Mouse (Mus musculus): ENCODE results near the gene Aifm3. TPM values are rescaled to one million over a fixed set of nuclear protein-coding genes. Genes with fewer than 3 reads are reported as not detected.

The Aifm3 gene
- 18.6 and 19.3 TPM in 2 replicates for polyA plus RNA-seq (2021; fragmentation: Nextera tagmentation)
- long read RNA-seq, experiment 1, transcript Aifm3-201 (21 exons, 2,688 nt), result major isoform, 6 of 38 reads
- long read RNA-seq, experiment 1, partial matches to known transcripts, result 15 of 38 reads
- long read RNA-seq, experiment 1, other reads (novel, unspliced or antisense), result 17 of 38 reads
- long read RNA-seq, experiment 2, transcript Aifm3-201 (21 exons, 2,688 nt), result major isoform, 33 of 151 reads
- long read RNA-seq, experiment 2, partial matches to known transcripts, result 53 of 151 reads
- long read RNA-seq, experiment 2, other reads (novel, unspliced or antisense), result 65 of 151 reads

DNA sequence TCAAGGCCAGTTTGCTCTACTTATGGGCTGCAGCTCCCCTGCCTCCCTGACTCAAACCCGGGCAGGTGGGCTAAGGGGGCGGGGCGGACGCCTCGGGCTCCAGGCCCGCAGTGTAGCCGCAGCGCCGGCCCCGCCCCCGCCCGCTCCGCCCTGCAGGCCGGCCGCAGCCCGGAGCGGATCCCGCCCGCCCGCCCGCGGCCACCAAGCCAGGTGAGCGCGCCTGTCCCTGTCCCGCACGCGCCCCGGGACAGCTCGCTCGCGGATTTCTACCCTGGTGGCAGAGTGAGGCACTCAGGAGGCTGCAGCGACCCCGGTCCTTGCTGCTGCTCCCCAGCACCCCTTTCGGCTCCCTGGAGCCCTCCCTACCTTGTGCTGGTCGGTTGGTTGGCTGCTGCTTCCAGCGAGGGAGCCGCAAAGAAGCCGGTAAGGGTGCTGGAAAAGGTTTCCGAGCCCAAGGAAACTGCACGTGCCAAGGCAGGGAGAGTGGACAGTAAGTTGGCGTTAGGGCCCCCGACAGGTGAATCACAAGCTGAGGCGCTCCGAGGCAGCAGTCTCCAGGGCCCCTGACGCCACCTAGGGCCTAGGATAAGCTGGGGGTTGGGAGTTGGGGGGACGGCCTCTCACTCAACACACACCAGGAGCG lies at the start of gene Aifm3:
Gene Aifm3 (plus strand): TSS at position 143 of the 643 bp plus-strand sequence.

DNA sequence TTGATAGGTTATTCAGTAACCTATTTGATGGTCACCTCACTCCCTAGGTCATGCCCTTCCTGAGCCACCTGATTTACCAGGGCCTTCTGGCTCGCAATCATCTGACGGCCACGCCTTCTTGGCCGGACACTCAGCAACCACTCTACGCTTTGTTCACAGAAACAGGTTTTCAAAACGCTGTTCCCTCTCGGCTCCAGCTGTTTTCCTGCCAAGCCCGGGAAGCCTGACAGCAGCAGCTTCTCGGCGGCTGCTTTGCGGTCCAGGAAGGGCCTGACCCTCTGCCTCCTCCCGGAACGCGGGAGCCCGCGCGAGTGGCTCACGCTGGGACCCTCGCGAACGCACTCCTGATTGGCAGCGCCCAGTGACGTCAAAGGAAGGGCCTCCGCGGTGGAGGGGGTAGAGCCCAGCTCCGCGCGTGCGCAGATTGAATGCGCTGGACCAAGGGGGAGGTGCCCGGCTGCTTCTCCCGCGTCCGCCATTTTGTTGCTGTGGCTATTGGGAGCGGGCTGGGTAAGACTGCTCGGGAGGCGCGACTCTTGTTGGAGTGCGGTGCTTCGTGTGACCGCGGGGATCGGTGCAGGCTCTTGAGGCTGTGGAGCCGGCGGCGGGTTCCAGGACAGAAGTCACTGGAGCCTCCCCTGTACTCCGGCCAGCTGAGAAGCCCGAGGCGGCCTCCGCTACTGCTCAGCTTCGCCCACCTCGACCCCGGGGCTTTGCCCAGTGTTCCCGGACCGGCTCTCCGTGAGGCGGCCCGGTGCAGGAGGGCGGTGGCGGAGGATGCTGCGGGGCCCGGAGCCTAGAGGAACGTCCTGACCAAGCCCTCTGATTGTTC lies 37.7 kb upstream of the Aifm3 start, which contains the start of gene Crkl:
Gene Crkl (plus strand): TSS at position 447 of the 832 bp plus-strand sequence.

DNA sequence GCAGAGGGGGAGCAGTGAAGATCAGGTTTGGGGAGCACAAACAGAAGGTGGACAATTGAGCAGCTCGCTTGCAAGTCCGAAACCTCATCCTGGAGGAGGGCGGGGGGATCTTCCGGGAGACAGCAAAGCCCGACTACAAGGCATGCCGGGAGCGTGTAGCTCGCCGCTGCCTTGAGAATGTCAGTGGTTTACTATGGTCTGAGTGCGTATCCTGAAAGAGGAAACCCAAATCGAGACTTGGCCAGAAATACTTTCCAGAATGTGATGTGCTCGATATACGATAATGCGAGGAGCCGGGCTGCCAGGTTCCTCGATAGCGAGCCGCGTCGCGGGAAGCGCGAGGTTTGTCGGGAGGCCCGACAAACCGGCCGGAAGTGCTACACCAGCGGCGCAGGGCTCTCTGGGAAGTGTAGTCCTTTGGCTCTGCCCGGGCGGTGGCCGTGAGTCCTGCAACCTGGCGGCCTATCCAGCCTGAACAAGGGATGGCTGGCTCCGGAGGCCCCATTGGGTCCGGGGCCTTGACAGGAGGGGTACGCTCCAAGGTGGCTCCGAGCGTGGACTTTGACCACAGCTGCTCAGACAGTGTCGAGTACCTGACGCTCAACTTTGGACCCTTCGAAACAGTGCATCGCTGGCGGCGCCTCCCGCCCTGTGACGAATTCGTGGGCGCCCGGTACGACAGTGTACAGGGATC lies 19.3 kb downstream of the Aifm3 start, which contains the start of gene Lztr1:
Gene Lztr1 (plus strand): TSS at position 143 of the 694 bp plus-strand sequence.

DNA sequence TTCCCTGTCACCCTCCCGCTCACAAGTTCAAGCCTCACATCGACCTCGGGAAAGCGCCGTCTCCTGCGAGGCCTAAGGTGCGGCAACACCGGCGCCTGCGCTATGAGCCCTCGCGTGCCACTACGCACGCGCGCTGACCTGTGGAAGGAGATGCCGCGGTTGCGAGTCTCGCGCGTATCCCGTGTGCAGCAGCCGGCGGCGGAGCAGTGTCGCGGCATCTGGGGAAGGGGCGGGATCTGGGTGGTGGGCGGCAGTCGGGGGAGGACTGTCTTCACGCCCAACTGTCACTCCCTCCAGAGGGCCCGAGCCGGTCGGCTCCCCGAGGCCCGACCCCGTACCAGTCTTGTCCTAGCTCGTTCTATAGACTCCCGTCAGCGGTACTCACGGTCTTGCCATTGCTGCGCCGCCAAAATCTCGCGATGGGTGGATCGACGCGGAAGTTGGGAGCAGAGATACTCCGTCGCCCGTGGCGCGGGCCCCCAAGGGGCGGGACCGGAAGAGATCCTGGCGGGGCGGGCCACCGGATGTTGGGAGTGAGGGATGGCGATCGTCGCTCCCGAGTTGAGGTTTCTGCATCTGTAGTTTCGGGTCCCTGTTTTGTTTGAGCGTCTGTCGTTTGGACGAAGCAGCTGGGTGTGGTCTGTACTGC lies 41.4 kb downstream of the Aifm3 start, which contains the start of gene Thap7:
Gene Thap7 (minus strand): TSS at position 497 of the 649 bp plus-strand sequence.

Other genes starting within 250 kb of the Aifm3 start
- 115 and 119 TPM in 2 replicates for gene Tmem191c, start 213.5 kb upstream of the Aifm3 start, polyA plus RNA-seq (2021; fragmentation: Nextera tagmentation)
- gene Serpind1, start 158.2 kb upstream of the Aifm3 start, polyA plus RNA-seq (2021; fragmentation: Nextera tagmentation), result 2.8 and 4.0 TPM in 2 replicates
- gene Snap29, start 83.6 kb upstream of the Aifm3 start, polyA plus RNA-seq (2021; fragmentation: Nextera tagmentation), result 6.8 and 6.9 TPM in 2 replicates
- gene Pi4ka, start 83.3 kb upstream of the Aifm3 start, polyA plus RNA-seq (2021; fragmentation: Nextera tagmentation), result 62.7 and 66.9 TPM in 2 replicates
- gene Crkl, start 37.6 kb upstream of the Aifm3 start, polyA plus RNA-seq (2021; fragmentation: Nextera tagmentation), result 25.4 and 26.0 TPM in 2 replicates
- 119 and 121 TPM in 2 replicates for gene Lztr1, start 19.1 kb downstream of the Aifm3 start, polyA plus RNA-seq (2021; fragmentation: Nextera tagmentation)
- 57.8 and 60.8 TPM in 2 replicates for gene Thap7, start 41.5 kb downstream of the Aifm3 start, polyA plus RNA-seq (2021; fragmentation: Nextera tagmentation)
- 1.7 and 2.3 TPM in 2 replicates for gene Lrrc74b, start 71.6 kb downstream of the Aifm3 start, polyA plus RNA-seq (2021; fragmentation: Nextera tagmentation)
- gene P2rx6, start 72.3 kb downstream of the Aifm3 start, polyA plus RNA-seq (2021; fragmentation: Nextera tagmentation), result 1.3 TPM in 2 replicates
- gene Slc7a4, start 93.6 kb downstream of the Aifm3 start, polyA plus RNA-seq (2021; fragmentation: Nextera tagmentation), result 102 and 105 TPM in 2 replicates
- 6.6 and 10.5 TPM in 2 replicates for gene Smpd4, start 129.7 kb downstream of the Aifm3 start, polyA plus RNA-seq (2021; fragmentation: Nextera tagmentation)
- gene Ccdc74a, start 156.9 kb downstream of the Aifm3 start, polyA plus RNA-seq (2021; fragmentation: Nextera tagmentation), result 13.7 and 15.2 TPM in 2 replicates
- 46.8 and 48.5 TPM in 2 replicates for gene Med15, start 243.3 kb downstream of the Aifm3 start, polyA plus RNA-seq (2021; fragmentation: Nextera tagmentation)

Measured in layer of hippocampus, adult 6 months (tissue).